Mouse (Mus musculus) spleen, adult 2 months (tissue): Measurements from ENCODE around the gene Hnrnpul1.

ENCODE experiments used
- CTCF ChIP-seq: fragments of 200-500 bp; IDR thresholded peaks from 2 replicates; pipeline ENCODE4 v1.5.1; 2011; ENCODE audit warnings: mild to moderate bottlenecking, inconsistent platforms; ENCODE audit not compliant: insufficient read depth, insufficient read length, insufficient replicate concordance; ENCODE audit errors: extremely low read depth
- POLR2A ChIP-seq: fragments of 200-500 bp; IDR thresholded peaks from 2 replicates; pipeline ENCODE4 v1.6.1; 2011; ENCODE audit warnings: low read depth, low read length, inconsistent platforms

DNA sequence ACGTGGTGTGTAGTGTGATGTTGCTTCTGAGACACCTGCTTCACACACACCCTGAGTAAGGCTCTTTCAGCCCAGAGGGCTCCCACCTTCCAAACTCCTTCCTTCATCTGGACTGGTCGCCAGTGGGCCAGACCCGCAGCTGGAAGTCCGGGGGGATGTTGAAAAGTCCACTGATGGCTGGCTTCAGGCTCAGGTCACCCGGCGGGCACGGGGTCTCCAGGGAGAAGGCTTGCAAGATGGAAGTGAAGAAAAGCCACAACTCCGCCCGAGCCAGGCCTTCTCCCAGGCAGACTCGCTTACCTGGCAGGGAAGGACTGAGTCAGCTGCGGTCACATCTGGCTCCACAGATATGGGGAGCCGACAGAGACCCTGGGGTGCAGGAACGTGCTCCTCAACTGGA, 48.9 kb upstream of the Hnrnpul1 start:
- no peak for TF ChIP-seq CTCF
- TF ChIP-seq POLR2A, result no peak
